Mouse (Mus musculus): ENCODE data around the gene Dleu7. TPM values are rescaled to one million over a fixed set of nuclear protein-coding genes. Genes with fewer than 3 reads are reported as not detected.

The Dleu7 gene
- not detected for polyA plus RNA-seq (2014; fragmentation: Illumina TruSeq; extraction: RNeasy Lipid Tissue Mini Kit (QIAGEN cat#74804); ENCODE audit: low read depth, low replicate concordance)

GRCm38 (mm10) chr14:62292488-62293339 lies at the start of gene Dleu7, which contains the start of gene Rnaseh2b:
TSS of gene Dleu7 (minus strand) at chr14:62293047.
TSS of gene Rnaseh2b (plus strand) at chr14:62292589.

Other genes with a start within 250 kb of the Dleu7 start
- gene Rnaseh2b, start 458 bp downstream of the Dleu7 start, polyA plus RNA-seq (2014; fragmentation: Illumina TruSeq; extraction: RNeasy Lipid Tissue Mini Kit (QIAGEN cat#74804); ENCODE audit: low read depth, low replicate concordance): 14.5 TPM
- not detected for gene Gucy1b2, start 163.2 kb upstream of the Dleu7 start, polyA plus RNA-seq (2014; fragmentation: Illumina TruSeq; extraction: RNeasy Lipid Tissue Mini Kit (QIAGEN cat#74804); ENCODE audit: low read depth, low replicate concordance)